Mouse (Mus musculus) brain, embryonic 14.5 days (tissue): ENCODE results near the gene Foxk2.

Source experiments
- CTCF ChIP-seq: fragments of 200-500 bp; IDR thresholded peaks from 2 replicates; pipeline ENCODE4 v1.5.1; 2012; ENCODE audit warnings: inconsistent platforms, mild to moderate bottlenecking, moderate library complexity, borderline replicate concordance; ENCODE audit not compliant: insufficient read depth, insufficient read length; ENCODE audit errors: extremely low read depth
- POLR2A ChIP-seq: fragments of 200-500 bp; IDR thresholded peaks from 2 replicates; pipeline ENCODE4 v1.6.1; 2012; ENCODE audit warnings: mild to moderate bottlenecking, inconsistent platforms, borderline replicate concordance; ENCODE audit not compliant: poor library complexity, insufficient read depth, insufficient read length, severe bottlenecking; ENCODE audit errors: extremely low read depth

DNA sequence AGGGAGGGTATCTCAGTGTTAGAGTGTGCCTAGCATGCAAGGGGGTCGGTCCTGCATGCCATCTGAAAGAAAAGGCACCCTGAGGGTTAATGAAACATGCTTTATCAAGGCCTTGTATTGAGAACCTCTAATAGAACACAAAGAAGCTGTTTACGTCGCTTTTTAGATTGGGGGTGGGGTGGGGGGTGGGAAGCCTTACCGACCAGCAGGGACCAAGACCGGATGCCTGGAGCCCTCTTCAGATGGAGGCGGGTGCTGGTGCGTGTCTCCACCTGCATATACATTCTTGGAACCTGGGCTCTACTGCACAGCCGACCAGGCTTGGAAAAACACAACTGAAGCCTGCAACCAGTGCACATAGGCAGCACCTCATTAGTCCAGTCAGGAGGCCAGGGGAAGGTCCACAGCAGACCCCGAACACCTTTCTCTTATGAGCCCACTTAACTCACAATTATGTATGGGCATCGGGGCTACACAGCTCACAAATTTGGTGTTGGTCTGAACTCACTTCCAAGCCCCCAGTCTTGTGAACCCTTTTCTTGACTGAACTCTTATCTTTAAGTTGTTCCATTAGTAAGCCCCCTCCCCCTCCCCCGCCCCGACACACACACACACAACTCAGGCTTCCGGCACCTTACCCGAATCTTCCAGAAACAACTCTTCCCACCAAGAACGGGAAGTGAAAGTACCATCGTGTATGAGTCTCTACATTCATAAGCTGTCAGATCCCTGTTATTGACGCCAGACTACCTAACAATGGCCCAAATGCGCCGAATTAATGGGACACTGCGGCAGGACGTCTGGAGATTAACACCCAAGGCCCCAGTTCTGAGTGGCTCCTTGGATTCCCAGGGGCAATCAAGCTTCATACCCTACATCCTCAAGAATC lies 31.4 kb upstream of the Foxk2 start:
- TF ChIP-seq POLR2A: no peak
- TF ChIP-seq CTCF: no peak
